Mouse (Mus musculus): ENCODE measurements around the gene Stac. TPM values are rescaled to one million over a fixed set of nuclear protein-coding genes. Genes with fewer than 3 reads are reported as not detected.
A peak's percentile ranks its signal among the peaks of the same experiment; 100 is the strongest.

Gene Stac
- polyA plus RNA-seq, 1 experiment from 2014 or later, result 0.72 TPM

- Histone ChIP-seq H3K9ac (ENCODE audit: low read length) (no peak overlapping the region), H3K36me3 (ENCODE audit: control insufficient read depth, insufficient read depth, low read length) (no peaks in the 10 kb centered on the region), H3K4me1 (ENCODE audit: control insufficient read depth in 2 of 2, insufficient read depth in 2 of 2, low read length in 2 of 2) (no peaks in the 10 kb centered on the region; a peak in 1 of 4 replicates), H3K27ac (replicated peaks in 1 of 2; ENCODE audit: control insufficient read depth in 1 of 2, insufficient read depth in 1 of 2, low read depth in 2 of 2, low read length in 2 of 2) (no peak overlapping the region), H3K27me3 (ENCODE audit: control insufficient read depth, insufficient read depth, low read length) (no peaks in the 10 kb centered on the region), H3K4me3 (ENCODE audit: control insufficient read depth in 1 of 2, insufficient read depth in 1 of 2, low read depth in 1 of 2, low read length in 2 of 2) (no peak overlapping the region), H3K4me2 (ENCODE audit: low read length) (no peak overlapping the region), H3K9me3 (ENCODE audit: control insufficient read depth, low read length) (no peaks in the 10 kb centered on the region)
- ATAC-seq (ENCODE audit: insufficient number of reproducible peaks, insufficient read depth, low FRiP score, low read depth), result no peak
- WGBS, result 65% methylated on average over 4 of the region's 4 CpGs
These were observed 45.9 kb downstream of the Stac start for GRCm38 (mm10) chr9:111644228-111644627.

- Histone ChIP-seq H3K4me3 (ENCODE audit: control insufficient read depth in 1 of 2, insufficient read depth in 1 of 2, low read depth in 1 of 2, low read length in 2 of 2) (no peak overlapping the region), H3K27me3 (ENCODE audit: control insufficient read depth, insufficient read depth, low read length) (no peaks in the 10 kb centered on the region), H3K9ac (ENCODE audit: low read length) (no peak overlapping the region), H3K4me1 (ENCODE audit: control insufficient read depth in 2 of 2, insufficient read depth in 2 of 2, low read length in 2 of 2) (no peaks in the 10 kb centered on the region; a peak in 1 of 4 replicates), H3K27ac (replicated peaks in 1 of 2; ENCODE audit: control insufficient read depth in 1 of 2, insufficient read depth in 1 of 2, low read depth in 2 of 2, low read length in 2 of 2) (no peak overlapping the region), H3K4me2 (ENCODE audit: low read length) (no peak overlapping the region), H3K9me3 (ENCODE audit: control insufficient read depth, low read length) (no peaks in the 10 kb centered on the region), H3K36me3 (ENCODE audit: control insufficient read depth, insufficient read depth, low read length) (no peaks in the 10 kb centered on the region)
- no peak for ATAC-seq (ENCODE audit: insufficient number of reproducible peaks, insufficient read depth, low FRiP score, low read depth)
- WGBS, result 52% methylated on average over 5 of the region's 5 CpGs
These were observed 46.8 kb downstream of the Stac start for GRCm38 (mm10) chr9:111643369-111643768.

GRCm38 (mm10) chr9:111637641-111638040 is 52.5 kb downstream of the Stac start:
- Histone ChIP-seq H3K4me3 (ENCODE audit: control insufficient read depth in 1 of 2, insufficient read depth in 1 of 2, low read depth in 1 of 2, low read length in 2 of 2) (no peak overlapping the region), H3K9ac (ENCODE audit: low read length) (no peak overlapping the region), H3K27ac (replicated peaks in 1 of 2; ENCODE audit: control insufficient read depth in 1 of 2, insufficient read depth in 1 of 2, low read depth in 2 of 2, low read length in 2 of 2) (no peak overlapping the region), H3K36me3 (ENCODE audit: control insufficient read depth, insufficient read depth, low read length) (no peaks in the 10 kb centered on the region), H3K4me2 (ENCODE audit: low read length) (no peak overlapping the region), H3K4me1 (ENCODE audit: control insufficient read depth in 2 of 2, insufficient read depth in 2 of 2, low read length in 2 of 2) (peaks cover 8 to 9% of the 10 kb centered on the region in 2 experiments; a peak in 3 of 4 replicates), H3K27me3 (ENCODE audit: control insufficient read depth, insufficient read depth, low read length) (no peaks in the 10 kb centered on the region), H3K9me3 (ENCODE audit: control insufficient read depth, low read length) (no peaks in the 10 kb centered on the region)
- WGBS, result 34% methylated on average over 2 of the region's 2 CpGs
- no peak for ATAC-seq (ENCODE audit: insufficient number of reproducible peaks, insufficient read depth, low FRiP score, low read depth)

- Histone ChIP-seq H3K27me3 (ENCODE audit: control insufficient read depth, insufficient read depth, low read length) (no peaks in the 10 kb centered on the region), H3K4me3 (ENCODE audit: control insufficient read depth in 1 of 2, insufficient read depth in 1 of 2, low read depth in 1 of 2, low read length in 2 of 2) (no peak overlapping the region), H3K27ac (replicated peaks in 1 of 2; ENCODE audit: control insufficient read depth in 1 of 2, insufficient read depth in 1 of 2, low read depth in 2 of 2, low read length in 2 of 2) (peak overlapping the region in 1 of 2 experiments; percentile 50; a peak in 2 of 4 replicates), H3K4me2 (ENCODE audit: low read length) (no peak overlapping the region), H3K36me3 (ENCODE audit: control insufficient read depth, insufficient read depth, low read length) (no peaks in the 10 kb centered on the region), H3K9ac (ENCODE audit: low read length) (no peak overlapping the region), H3K4me1 (ENCODE audit: control insufficient read depth in 2 of 2, insufficient read depth in 2 of 2, low read length in 2 of 2) (peaks cover 8 to 9% of the 10 kb centered on the region in 2 experiments; a peak in 3 of 4 replicates), H3K9me3 (ENCODE audit: control insufficient read depth, low read length) (no peaks in the 10 kb centered on the region)
- 35% methylated on average over 4 of the region's 4 CpGs for WGBS
- ATAC-seq (ENCODE audit: insufficient number of reproducible peaks, insufficient read depth, low FRiP score, low read depth), result no peak
These were observed 57.3 kb downstream of the Stac start for GRCm38 (mm10) chr9:111632833-111633232.

- H3K4me2 ChIP-seq (ENCODE audit: low read length), result no peak overlapping the region
- no peaks in the 10 kb centered on the region for H3K9me3 ChIP-seq (ENCODE audit: control insufficient read depth, low read length)
- H3K4me1 ChIP-seq (ENCODE audit: control insufficient read depth in 2 of 2, insufficient read depth in 2 of 2, low read length in 2 of 2), result peaks cover 0 to 7% of the 10 kb centered on the region in 2 experiments; a peak in 2 of 4 replicates
- ATAC-seq (ENCODE audit: insufficient number of reproducible peaks, insufficient read depth, low FRiP score, low read depth), result no peak
- H3K27ac ChIP-seq (replicated peaks in 1 of 2; ENCODE audit: control insufficient read depth in 1 of 2, insufficient read depth in 1 of 2, low read depth in 2 of 2, low read length in 2 of 2), result no peak overlapping the region
- no peaks in the 10 kb centered on the region for H3K27me3 ChIP-seq (ENCODE audit: control insufficient read depth, insufficient read depth, low read length)
- no peak overlapping the region for H3K4me3 ChIP-seq (ENCODE audit: control insufficient read depth in 1 of 2, insufficient read depth in 1 of 2, low read depth in 1 of 2, low read length in 2 of 2)
- no peaks in the 10 kb centered on the region for H3K36me3 ChIP-seq (ENCODE audit: control insufficient read depth, insufficient read depth, low read length)
- WGBS, result 28% methylated on average over 2 of the region's 2 CpGs
- H3K9ac ChIP-seq (ENCODE audit: low read length), result no peak overlapping the region
These were observed 69.0 kb downstream of the Stac start for GRCm38 (mm10) chr9:111621191-111621590.

GRCm38 (mm10) chr9:111611341-111611740 is 78.8 kb downstream of the Stac start:
- no peaks in the 10 kb centered on the region for H3K27me3 ChIP-seq (ENCODE audit: control insufficient read depth, insufficient read depth, low read length)
- H3K4me3 ChIP-seq (ENCODE audit: control insufficient read depth in 1 of 2, insufficient read depth in 1 of 2, low read depth in 1 of 2, low read length in 2 of 2), result no peak overlapping the region

GRCm38 (mm10) chr9:111608762-111609161 is 81.4 kb downstream of the Stac start:
- H3K27ac ChIP-seq (replicated peaks in 1 of 2; ENCODE audit: control insufficient read depth in 1 of 2, insufficient read depth in 1 of 2, low read depth in 2 of 2, low read length in 2 of 2), result no peak overlapping the region
- H3K4me3 ChIP-seq (ENCODE audit: control insufficient read depth in 1 of 2, insufficient read depth in 1 of 2, low read depth in 1 of 2, low read length in 2 of 2), result no peak overlapping the region
- H3K4me2 ChIP-seq (ENCODE audit: low read length), result no peak overlapping the region
- no peaks in the 10 kb centered on the region for H3K4me1 ChIP-seq (ENCODE audit: control insufficient read depth in 2 of 2, insufficient read depth in 2 of 2, low read length in 2 of 2)
- no peaks in the 10 kb centered on the region for H3K27me3 ChIP-seq (ENCODE audit: control insufficient read depth, insufficient read depth, low read length)
- no peaks in the 10 kb centered on the region for H3K36me3 ChIP-seq (ENCODE audit: control insufficient read depth, insufficient read depth, low read length)
- no peak for ATAC-seq (ENCODE audit: insufficient number of reproducible peaks, insufficient read depth, low FRiP score, low read depth)
- 42% methylated on average over 6 of the region's 6 CpGs for WGBS
- no peak overlapping the region for H3K9ac ChIP-seq (ENCODE audit: low read length)
- H3K9me3 ChIP-seq (ENCODE audit: control insufficient read depth, low read length), result no peaks in the 10 kb centered on the region

More at GRCm38 (mm10) chr9:111611341-111611740, 78.8 kb downstream of the Stac start:
- ATAC-seq (ENCODE audit: insufficient number of reproducible peaks, insufficient read depth, low FRiP score, low read depth), result no peak
- no peak overlapping the region for H3K27ac ChIP-seq (replicated peaks in 1 of 2; ENCODE audit: control insufficient read depth in 1 of 2, insufficient read depth in 1 of 2, low read depth in 2 of 2, low read length in 2 of 2)
- H3K4me1 ChIP-seq (ENCODE audit: control insufficient read depth in 2 of 2, insufficient read depth in 2 of 2, low read length in 2 of 2), result no peaks in the 10 kb centered on the region
- no peaks in the 10 kb centered on the region for H3K9me3 ChIP-seq (ENCODE audit: control insufficient read depth, low read length)
- WGBS, result 27% methylated on average over 3 of the region's 3 CpGs
- H3K4me2 ChIP-seq (ENCODE audit: low read length), result no peak overlapping the region
- H3K9ac ChIP-seq (ENCODE audit: low read length), result no peak overlapping the region
- no peaks in the 10 kb centered on the region for H3K36me3 ChIP-seq (ENCODE audit: control insufficient read depth, insufficient read depth, low read length)

GRCm38 (mm10) chr9:111606603-111607002 is 83.5 kb downstream of the Stac start:
- Histone ChIP-seq H3K9me3 (ENCODE audit: control insufficient read depth, low read length) (no peaks in the 10 kb centered on the region), H3K4me3 (ENCODE audit: control insufficient read depth in 1 of 2, insufficient read depth in 1 of 2, low read depth in 1 of 2, low read length in 2 of 2) (no peak overlapping the region), H3K27ac (replicated peaks in 1 of 2; ENCODE audit: control insufficient read depth in 1 of 2, insufficient read depth in 1 of 2, low read depth in 2 of 2, low read length in 2 of 2) (no peak overlapping the region), H3K9ac (ENCODE audit: low read length) (no peak overlapping the region), H3K4me2 (ENCODE audit: low read length) (no peak overlapping the region), H3K27me3 (ENCODE audit: control insufficient read depth, insufficient read depth, low read length) (no peaks in the 10 kb centered on the region), H3K36me3 (ENCODE audit: control insufficient read depth, insufficient read depth, low read length) (no peaks in the 10 kb centered on the region), H3K4me1 (ENCODE audit: control insufficient read depth in 2 of 2, insufficient read depth in 2 of 2, low read length in 2 of 2) (no peaks in the 10 kb centered on the region)
- no peak for ATAC-seq (ENCODE audit: insufficient number of reproducible peaks, insufficient read depth, low FRiP score, low read depth)
- WGBS, result 87% methylated on average over 8 of the region's 8 CpGs

Data from heart, embryonic 14.5 days (tissue).